Mouse (Mus musculus) midbrain, embryonic 12.5 days (tissue): ENCODE data around the gene Maml1. TPM values are rescaled to one million over a fixed set of nuclear protein-coding genes. Genes with fewer than 3 reads are reported as not detected.

Experiments used
- ATAC-seq: fragments of 200-750 bp; cut with Nextera tagmentation; 2 replicates; pipeline ENCODE4 v1.8.0; 2017; ENCODE audit warnings: low read depth, moderate TSS enrichment, moderate library complexity; ENCODE audit not compliant: low FRiP score
- H3K27ac ChIP-seq: fragments of 300-500 bp; sonication (generic); replicated peaks from 2 replicates; pipeline ENCODE4 v1.5.1; 2016; ENCODE audit warnings: mild to moderate bottlenecking
- H3K27me3 ChIP-seq: fragments of 300-500 bp; sonication (generic); 2 replicates; pipeline ENCODE4 v1.6.1; 2016; ENCODE audit warnings: mild to moderate bottlenecking
- H3K36me3 ChIP-seq: fragments of 300-500 bp; sonication (generic); 2 replicates; pipeline ENCODE4 v1.6.1; 2016
- H3K4me1 ChIP-seq: fragments of 300-500 bp; sonication (generic); 2 replicates; pipeline ENCODE4 v1.6.1; 2016
- H3K4me2 ChIP-seq: fragments of 300-500 bp; sonication (generic); replicated peaks from 2 replicates; pipeline ENCODE4 v1.6.1; 2016; ENCODE audit warnings: mild to moderate bottlenecking, moderate library complexity
- H3K4me3 ChIP-seq: fragments of 300-500 bp; sonication (generic); 2 replicates; pipeline ENCODE4 v1.5.1; 2016; ENCODE audit warnings: mild to moderate bottlenecking
- H3K9ac ChIP-seq: fragments of 300-500 bp; sonication (generic); replicated peaks from 2 replicates; pipeline ENCODE4 v1.6.1; 2016; ENCODE audit warnings: mild to moderate bottlenecking, moderate library complexity
- H3K9me3 ChIP-seq: fragments of 300-500 bp; sonication (generic); 2 replicates; pipeline ENCODE4 v1.6.1; 2016; ENCODE audit warnings: mild to moderate bottlenecking
- WGBS: fragments of 180-500 bp; shearing (Covaris S2); methylation state at CpG from one replicate; pipeline ENCODE4 v1.1.7; 2016; 5-methylcytosine and 5-hydroxymethylcytosine counted together
- polyA plus RNA-seq: library from polyadenylated mRNA; unstranded; fragments of >200 nt; fragmentation: Nextera tagmentation; extraction: Ambion mirVana; gene quantifications from 2 replicates; pipeline ENCODE4 v1.2.1, GENCODE M21; 2016

Maml1 gene
- polyA plus RNA-seq, 1 experiment from 2014 or later: 6.6 TPM

DNA sequence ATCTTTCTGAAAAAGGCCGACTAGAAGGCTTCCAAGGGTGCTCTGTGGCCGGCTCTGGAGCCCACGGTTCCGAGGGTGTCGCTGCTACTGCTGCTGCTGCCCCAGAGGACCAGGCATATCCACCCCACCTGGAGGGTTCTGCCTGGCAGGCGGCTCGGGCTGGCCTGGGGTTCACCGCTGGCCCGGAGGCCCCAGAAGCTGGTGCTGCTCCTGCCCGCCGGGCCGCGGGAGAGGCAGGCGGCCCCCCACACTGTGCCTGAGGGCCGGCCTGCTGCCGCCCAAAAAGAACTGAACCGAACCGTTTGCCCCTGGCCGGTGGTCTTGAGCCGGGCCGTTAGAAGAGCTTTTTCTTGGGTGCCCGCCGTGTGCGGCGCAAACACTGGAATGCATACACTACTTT is 57.5 kb downstream of the Maml1 start:
- H3K4me3 ChIP-seq: no peak overlapping the region
- H3K36me3 ChIP-seq: peaks cover 44% of the 10 kb centered on the region
- no peaks in the 10 kb centered on the region for H3K9me3 ChIP-seq
- no peak for ATAC-seq
- no peak overlapping the region for H3K9ac ChIP-seq
- H3K27ac ChIP-seq: no peak overlapping the region
- 96% methylated on average over 25 of the region's 25 CpGs for WGBS
- H3K27me3 ChIP-seq: peaks cover 80% of the 10 kb centered on the region
- peaks cover 15% of the 10 kb centered on the region for H3K4me1 ChIP-seq
- H3K4me2 ChIP-seq: no peak overlapping the region

DNA sequence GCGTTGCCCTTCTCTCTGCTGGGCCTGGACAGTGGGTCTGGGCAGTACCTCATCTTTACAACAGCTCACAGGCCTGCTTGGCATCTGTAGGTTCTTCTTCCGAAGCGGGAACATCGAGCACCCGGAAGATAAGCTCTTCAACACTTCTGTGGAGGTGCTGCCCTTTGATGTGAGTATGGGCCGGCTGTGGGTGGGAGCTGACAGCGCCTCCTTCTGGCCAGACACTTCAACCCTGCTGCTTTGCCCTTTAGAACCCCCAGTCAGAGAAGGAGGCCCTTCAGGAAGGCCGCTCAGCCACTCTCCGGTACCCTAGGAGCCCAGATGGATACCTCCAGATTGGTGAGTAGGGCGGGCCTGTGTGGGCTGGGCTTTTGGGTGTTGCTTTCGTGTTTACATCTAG is 58.1 kb downstream of the Maml1 start:
- Histone ChIP-seq H3K27me3 (peaks cover 80% of the 10 kb centered on the region), H3K4me2 (no peak overlapping the region), H3K9ac (no peak overlapping the region), H3K27ac (no peak overlapping the region), H3K9me3 (no peaks in the 10 kb centered on the region), H3K4me3 (no peak overlapping the region), H3K4me1 (peaks cover 18% of the 10 kb centered on the region), H3K36me3 (peaks cover 44% of the 10 kb centered on the region)
- WGBS: 88% methylated on average over 11 of the region's 11 CpGs
- ATAC-seq: no peak

GRCm38 (mm10) chr11:50233022-50233421 is 59.1 kb downstream of the Maml1 start:
- H3K4me1 ChIP-seq: peaks cover 22% of the 10 kb centered on the region
- H3K4me3 ChIP-seq: no peak overlapping the region
- peaks cover 44% of the 10 kb centered on the region for H3K36me3 ChIP-seq
- peaks cover 74% of the 10 kb centered on the region for H3K27me3 ChIP-seq
- no peaks in the 10 kb centered on the region for H3K9me3 ChIP-seq
- no peak overlapping the region for H3K27ac ChIP-seq
- H3K9ac ChIP-seq: no peak overlapping the region
- no peak overlapping the region for H3K4me2 ChIP-seq
- WGBS: 95% methylated on average over 13 of the region's 13 CpGs
- no peak for ATAC-seq

- WGBS: 22% methylated on average over 8 of the region's 8 CpGs
- Histone ChIP-seq H3K4me2 (peak overlapping the region; percentile 49), H3K9me3 (no peaks in the 10 kb centered on the region), H3K27me3 (peaks cover 64% of the 10 kb centered on the region), H3K27ac (no peak overlapping the region), H3K9ac (no peak overlapping the region), H3K4me1 (peaks cover 33% of the 10 kb centered on the region), H3K36me3 (peaks cover 44% of the 10 kb centered on the region), H3K4me3 (no peak overlapping the region)
- ATAC-seq: 0 out of 2 replicates have a peak, but pooled peaks have one; percentile 47
Measured at GRCm38 (mm10) chr11:50231411-50231810, 60.7 kb downstream of the Maml1 start.

GRCm38 (mm10) chr11:50230481-50231304 is 61.4 kb downstream of the Maml1 start:
- Histone ChIP-seq H3K9ac (0 out of 2 replicates have a peak overlapping the region, but pooled peaks have one; percentile 6), H3K9me3 (no peaks in the 10 kb centered on the region), H3K36me3 (peaks cover 44% of the 10 kb centered on the region), H3K4me2 (peak overlapping the region; percentile 49), H3K4me1 (peaks cover 33% of the 10 kb centered on the region), H3K27ac (no peak overlapping the region), H3K27me3 (peaks cover 62% of the 10 kb centered on the region), H3K4me3 (peak overlapping the region; percentile 15)
- 21% methylated on average over 45 of the region's 45 CpGs for WGBS
- no peak for ATAC-seq

GRCm38 (mm10) chr11:50229252-50229910 is 62.7 kb downstream of the Maml1 start:
- H3K27me3 ChIP-seq: peaks cover 49% of the 10 kb centered on the region
- peaks cover 33% of the 10 kb centered on the region for H3K36me3 ChIP-seq
- no peaks in the 10 kb centered on the region for H3K9me3 ChIP-seq
- H3K4me3 ChIP-seq: no peak overlapping the region
- WGBS: 52% methylated on average over 7 of the region's 7 CpGs
- peaks cover 31% of the 10 kb centered on the region for H3K4me1 ChIP-seq
- H3K9ac ChIP-seq: peak overlapping the region; percentile 28; the same call in 1 of the 2 replicates
- H3K4me2 ChIP-seq: no peak overlapping the region
- ATAC-seq: no peak
- no peak overlapping the region for H3K27ac ChIP-seq

- peaks cover 35% of the 10 kb centered on the region for H3K4me1 ChIP-seq
Measured at GRCm38 (mm10) chr11:50228772-50229171, 63.3 kb downstream of the Maml1 start.

DNA sequence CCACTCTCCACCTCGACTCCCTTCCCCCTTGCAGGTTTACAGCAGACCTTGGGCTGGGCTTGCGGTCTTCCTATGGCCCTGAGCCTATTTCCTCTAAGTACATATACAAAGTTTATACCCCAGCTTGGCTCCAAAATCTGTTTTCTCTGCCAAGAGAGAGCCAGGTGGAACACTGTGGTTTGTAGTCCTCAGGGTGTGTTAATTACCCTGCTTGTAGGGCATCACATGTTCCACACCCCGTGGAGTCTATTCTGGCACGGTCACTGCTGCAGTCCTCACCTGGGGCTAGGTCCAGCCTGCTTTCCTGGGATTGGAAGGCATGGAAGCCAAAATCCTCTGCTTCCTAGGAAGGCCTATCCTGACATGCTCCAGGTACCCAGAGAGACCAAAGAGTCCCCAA is 64.4 kb downstream of the Maml1 start:
- Histone ChIP-seq H3K4me2 (no peak overlapping the region), H3K27ac (no peak overlapping the region), H3K4me1 (peaks cover 39% of the 10 kb centered on the region), H3K36me3 (peaks cover 17% of the 10 kb centered on the region), H3K27me3 (peaks cover 49% of the 10 kb centered on the region), H3K4me3 (no peak overlapping the region), H3K9me3 (no peaks in the 10 kb centered on the region), H3K9ac (no peak overlapping the region)
- WGBS: 93% methylated on average over 4 of the region's 4 CpGs
- ATAC-seq: no peak

More at GRCm38 (mm10) chr11:50228772-50229171, 63.3 kb downstream of the Maml1 start:
- H3K4me2 ChIP-seq: no peak overlapping the region
- no peak overlapping the region for H3K27ac ChIP-seq
- ATAC-seq: no peak
- H3K36me3 ChIP-seq: peaks cover 27% of the 10 kb centered on the region
- no peak overlapping the region for H3K9ac ChIP-seq
- H3K27me3 ChIP-seq: peaks cover 45% of the 10 kb centered on the region
- no peak overlapping the region for H3K4me3 ChIP-seq
- 26% methylated on average over 3 of the region's 3 CpGs for WGBS
- H3K9me3 ChIP-seq: no peaks in the 10 kb centered on the region

- no peak overlapping the region for H3K4me2 ChIP-seq
- H3K4me1 ChIP-seq: peaks cover 39% of the 10 kb centered on the region
Measured at GRCm38 (mm10) chr11:50227226-50227625, 64.9 kb downstream of the Maml1 start.

GRCm38 (mm10) chr11:50226406-50226805 is 65.7 kb downstream of the Maml1 start:
- 39% methylated on average over 2 of the region's 2 CpGs for WGBS
- peak overlapping the region; percentile 98 for H3K9ac ChIP-seq
- no peak overlapping the region for H3K27ac ChIP-seq
- ATAC-seq: no peak
- H3K4me3 ChIP-seq: peak overlapping the region; percentile 96
- H3K36me3 ChIP-seq: 0 out of 2 replicates have a peak, but pooled peaks cover 5% of the 10 kb centered on the region
- no peaks in the 10 kb centered on the region for H3K9me3 ChIP-seq
- peaks cover 39% of the 10 kb centered on the region for H3K27me3 ChIP-seq
- H3K4me1 ChIP-seq: peaks cover 39% of the 10 kb centered on the region
- peak overlapping the region; percentile 91 for H3K4me2 ChIP-seq

More at GRCm38 (mm10) chr11:50227226-50227625, 64.9 kb downstream of the Maml1 start:
- no peak for ATAC-seq
- Histone ChIP-seq H3K4me3 (no peak overlapping the region), H3K27me3 (peaks cover 48% of the 10 kb centered on the region), H3K9ac (no peak overlapping the region), H3K9me3 (no peaks in the 10 kb centered on the region), H3K36me3 (peaks cover 12% of the 10 kb centered on the region), H3K27ac (no peak overlapping the region)
- WGBS: 83% methylated on average over 3 of the region's 3 CpGs

GRCm38 (mm10) chr11:50225611-50226378 is 66.3 kb downstream of the Maml1 start:
- Histone ChIP-seq H3K36me3 (0 out of 2 replicates have a peak, but pooled peaks cover 3% of the 10 kb centered on the region), H3K9me3 (no peaks in the 10 kb centered on the region), H3K4me2 (peak overlapping the region; percentile 91), H3K27me3 (peaks cover 37% of the 10 kb centered on the region), H3K4me3 (peak overlapping the region; percentile 96), H3K4me1 (peaks cover 37% of the 10 kb centered on the region), H3K9ac (peak overlapping the region; percentile 98), H3K27ac (peak overlapping the region; percentile 90)
- no peak; the same call in none of the 2 replicates for ATAC-seq
- 4% methylated on average over 32 of the region's 34 CpGs for WGBS
